Mouse (Mus musculus) WW6 (cell line): ENCODE measurements around the gene Clpsl2.

Experiments used
- DNase-seq: peaks from one replicate; pipeline ENCODE4 v3.0.0-alpha.2; 2013; ENCODE audit warnings: low read depth, low spot score

Clpsl2 gene

DNA sequence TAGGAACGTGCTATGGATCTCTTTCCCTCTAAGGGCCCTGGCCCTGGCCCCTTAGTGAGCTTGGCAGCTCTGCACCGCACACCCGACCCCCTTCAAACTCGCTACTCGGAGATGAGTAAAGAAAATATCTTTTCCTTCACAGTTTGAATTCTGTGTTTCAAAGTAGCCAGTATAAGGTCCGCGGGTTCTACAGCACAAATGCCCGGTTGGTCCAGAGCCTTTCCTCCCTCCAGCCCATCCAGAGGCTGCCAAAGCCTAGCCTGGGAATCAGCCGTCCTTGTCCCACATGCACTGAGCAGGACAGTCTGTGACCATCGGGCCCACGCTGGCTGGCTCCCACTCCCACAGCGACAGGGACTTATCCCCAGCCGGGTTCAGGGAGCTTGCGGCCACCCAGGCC, at the start of gene Clpsl2:
Clpsl2 (plus strand) TSS at position 301 of the 400 bp plus-strand sequence.
- no peak for DNase-seq

DNA sequence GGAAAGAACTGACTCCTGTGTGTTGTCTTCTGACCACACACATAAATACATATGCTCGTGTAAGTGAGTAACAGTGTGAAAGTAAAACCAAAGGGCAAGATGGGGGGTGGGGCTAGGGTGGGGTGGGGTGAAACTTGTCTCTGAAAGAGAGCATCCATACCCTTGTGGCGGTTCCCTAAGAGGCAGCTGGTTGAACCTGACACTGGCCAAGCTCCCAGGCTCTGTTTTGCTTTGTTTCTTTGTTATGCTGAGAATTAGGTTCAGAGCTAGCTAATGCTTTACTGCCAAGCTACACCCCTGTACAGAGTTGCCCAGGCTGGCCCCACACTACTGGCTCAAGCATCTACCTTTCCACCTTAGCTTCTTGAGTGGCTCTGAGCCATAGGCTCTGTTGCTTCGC, 48.7 kb upstream of the Clpsl2 start:
- no peak for DNase-seq

DNA sequence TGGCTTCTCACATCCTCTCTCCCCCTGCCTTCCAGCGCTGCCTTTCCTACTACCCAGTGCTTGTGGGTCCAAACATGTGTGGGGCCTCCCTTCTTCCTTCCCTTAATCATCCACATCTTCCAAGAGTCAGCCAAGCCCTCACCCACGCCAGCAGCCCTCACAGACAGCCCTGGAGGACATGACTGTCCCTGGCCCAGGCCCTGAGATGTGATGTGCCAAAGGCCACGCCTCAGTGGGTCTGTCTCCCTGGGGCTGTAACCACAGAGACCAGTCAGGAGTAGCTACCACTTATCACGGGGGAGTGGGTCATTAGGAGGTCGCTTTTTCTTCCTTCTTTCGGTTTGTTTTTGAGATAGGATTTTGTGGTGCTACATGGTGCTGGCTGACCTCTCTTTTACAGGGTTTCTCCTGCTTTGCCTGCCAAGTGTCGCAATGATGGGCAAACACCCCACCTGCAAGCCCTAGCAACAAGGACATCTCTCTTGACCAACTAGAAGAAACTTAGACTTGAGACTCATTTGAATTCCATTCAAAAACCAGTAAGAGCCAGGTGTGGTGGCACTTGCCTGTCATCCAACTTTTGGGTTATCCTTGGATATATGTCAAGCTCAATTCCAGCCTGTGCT, 46.9 kb upstream of the Clpsl2 start:
- no peak for DNase-seq

DNA sequence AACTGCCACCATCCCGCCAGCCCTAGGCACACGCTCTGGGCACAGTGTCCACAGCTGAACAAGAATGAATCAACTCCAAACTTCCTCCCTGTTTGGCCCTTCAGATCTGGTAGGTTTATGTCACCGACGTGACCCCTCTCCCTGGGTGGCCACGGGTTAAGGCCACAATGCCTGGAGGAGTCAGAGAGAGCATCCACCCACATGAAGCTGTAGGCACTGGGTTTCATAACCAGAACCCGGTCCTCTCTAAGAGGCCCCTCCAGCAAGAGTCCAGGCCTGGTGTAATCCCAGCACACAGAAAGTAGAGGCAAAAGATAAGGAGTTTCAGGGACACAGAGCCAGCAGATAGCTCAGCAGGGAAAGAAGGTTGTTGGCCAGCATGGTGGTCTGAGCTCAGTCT, 45.0 kb upstream of the Clpsl2 start:
- DNase-seq: no peak

DNA sequence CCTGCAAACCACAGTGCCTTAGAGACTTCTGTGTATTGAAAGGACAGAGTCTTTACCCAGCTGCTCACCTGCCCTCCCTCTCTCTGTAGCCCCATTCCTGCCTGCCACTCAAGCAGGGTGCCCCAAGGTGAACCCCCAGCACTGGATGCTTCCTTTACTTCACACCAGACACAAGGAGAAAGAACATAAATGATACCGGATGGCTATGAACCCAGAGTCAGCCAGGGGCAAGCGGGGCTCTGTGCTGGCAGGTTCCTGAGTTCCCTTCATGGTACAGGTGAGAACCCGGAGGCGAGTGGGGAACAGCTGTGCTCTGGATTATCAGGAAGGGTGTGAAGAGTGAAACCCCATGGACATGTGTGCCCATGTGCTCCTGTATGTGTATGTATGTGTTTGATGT, 43.6 kb upstream of the Clpsl2 start:
- DNase-seq: no peak

DNA sequence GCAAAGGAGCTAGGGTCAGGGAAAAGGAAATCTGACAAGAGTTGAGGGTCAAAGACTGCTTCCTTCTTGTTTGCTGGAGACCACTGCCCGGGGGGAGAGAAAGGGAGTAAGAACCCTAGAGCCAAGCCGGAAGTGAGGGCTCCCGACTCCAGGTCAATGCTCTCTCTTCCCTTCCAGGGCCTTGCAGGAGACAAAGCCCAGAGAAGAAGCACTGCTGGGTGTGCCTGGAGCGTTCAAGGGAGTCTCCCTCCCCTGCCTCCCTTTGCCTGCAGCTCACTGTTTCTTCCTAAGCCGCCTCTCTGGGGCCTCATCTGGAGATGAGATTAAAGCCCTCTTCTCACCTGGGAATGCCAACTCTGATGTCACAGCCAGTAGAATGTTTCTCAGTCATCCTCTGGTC, 42.3 kb upstream of the Clpsl2 start:
- DNase-seq: no peak

DNA sequence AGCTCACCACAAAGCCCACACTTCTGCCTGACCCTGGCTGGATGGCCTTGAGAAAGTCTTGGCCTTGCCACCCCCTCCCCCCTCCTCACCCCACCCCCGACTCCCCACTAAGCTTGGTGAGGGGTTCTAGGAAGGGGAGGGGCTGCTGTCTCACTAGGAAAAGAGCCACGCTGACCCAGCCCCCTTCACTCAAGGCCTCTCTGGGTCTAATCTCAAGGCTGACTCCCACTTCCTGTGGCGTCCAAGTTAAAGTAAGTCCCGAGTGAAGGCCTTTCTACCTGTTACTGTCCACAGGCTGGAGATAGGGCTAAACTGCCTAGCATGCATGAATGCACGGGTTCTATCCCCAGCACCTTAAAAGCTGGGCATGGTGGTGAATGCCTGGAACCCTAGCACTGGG, 41.7 kb upstream of the Clpsl2 start:
- no peak for DNase-seq

DNA sequence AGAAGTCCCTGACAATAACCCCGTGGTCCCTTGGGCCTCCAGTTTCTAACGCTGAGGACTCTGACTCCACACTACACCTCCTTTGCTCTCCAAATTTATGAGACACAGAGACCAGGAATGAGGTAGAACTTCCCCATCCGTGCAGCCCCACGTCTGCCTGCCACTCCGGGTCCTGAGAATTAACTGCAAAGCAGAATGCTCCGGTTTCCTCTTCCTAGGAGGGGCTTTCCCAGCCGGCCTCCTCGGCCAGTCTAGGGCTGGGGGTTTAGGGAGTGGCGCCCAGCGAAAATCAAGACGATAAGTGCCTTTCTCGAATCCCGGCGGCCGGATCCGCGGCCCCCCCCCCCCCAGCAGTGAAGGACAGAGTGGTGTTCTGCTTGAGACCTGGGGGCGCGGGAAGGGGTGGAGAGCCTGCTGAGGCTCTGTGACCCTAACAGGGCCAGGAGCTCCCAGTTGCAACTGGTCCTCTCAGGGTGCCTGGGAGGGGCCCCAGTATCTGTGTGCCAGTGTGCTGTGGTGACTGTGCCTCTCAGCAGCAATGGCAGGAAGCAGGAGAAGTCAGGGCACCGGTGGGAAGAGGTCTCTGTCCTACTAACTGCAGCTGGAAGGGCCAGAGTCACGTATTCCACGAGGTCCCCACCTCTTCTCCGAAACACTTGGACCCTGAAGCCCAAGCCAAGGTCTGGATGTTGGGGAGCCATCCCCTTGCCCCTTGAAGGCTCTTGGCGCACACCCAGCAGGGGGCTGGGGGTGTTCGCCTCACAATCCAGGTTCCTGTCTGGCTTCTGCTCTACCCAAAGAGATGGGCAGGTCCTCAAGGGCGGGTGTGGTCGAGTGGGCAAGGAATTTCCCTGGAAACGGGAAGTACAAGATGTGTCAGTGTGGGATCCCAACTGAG, 38.5 kb upstream of the Clpsl2 start:
- DNase-seq: no peak

DNA sequence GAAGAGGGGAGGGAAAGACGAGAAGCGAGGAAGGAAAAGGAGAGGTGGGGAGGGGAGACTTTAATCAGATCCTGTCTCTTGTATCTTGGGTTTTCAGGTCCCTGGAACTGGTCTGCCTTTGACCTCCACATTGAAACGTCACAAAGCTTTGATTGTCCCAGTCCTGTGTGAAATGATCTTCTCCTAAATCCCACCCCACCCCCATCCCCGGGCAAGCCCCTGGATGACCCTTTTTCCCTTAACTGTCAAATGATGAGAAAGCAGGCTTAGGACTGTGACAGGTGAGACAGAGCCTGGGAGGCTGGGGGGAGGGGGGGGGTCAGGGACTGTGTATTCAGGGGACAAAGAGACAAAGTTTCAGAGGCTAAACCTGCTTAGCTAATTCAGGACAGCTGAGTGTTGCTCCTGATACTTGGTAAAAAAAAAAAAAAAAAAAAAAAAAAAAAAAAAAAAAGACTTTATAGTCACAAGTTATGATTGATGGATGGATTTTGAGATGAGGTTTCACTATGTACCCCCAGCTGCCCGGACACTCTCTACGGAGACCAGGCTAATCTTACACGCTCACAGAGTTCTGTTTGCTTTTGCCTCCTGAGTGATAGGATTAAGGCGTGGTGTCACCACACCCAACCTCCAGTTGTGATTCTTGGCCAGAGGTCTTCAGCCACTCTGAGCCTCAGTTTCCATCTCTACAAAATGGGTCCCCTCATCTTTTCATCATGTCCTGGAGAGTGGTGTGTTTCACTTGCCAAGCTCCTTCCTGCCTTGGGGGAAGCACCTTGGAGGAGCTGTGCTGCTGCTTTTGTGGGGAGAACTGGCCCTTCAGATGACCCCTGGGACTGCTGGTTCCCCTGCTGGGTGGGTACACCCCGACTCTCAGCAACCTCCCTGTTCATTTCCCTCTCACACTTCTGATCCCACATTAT, 37.3 kb upstream of the Clpsl2 start:
- DNase-seq: no peak

DNA sequence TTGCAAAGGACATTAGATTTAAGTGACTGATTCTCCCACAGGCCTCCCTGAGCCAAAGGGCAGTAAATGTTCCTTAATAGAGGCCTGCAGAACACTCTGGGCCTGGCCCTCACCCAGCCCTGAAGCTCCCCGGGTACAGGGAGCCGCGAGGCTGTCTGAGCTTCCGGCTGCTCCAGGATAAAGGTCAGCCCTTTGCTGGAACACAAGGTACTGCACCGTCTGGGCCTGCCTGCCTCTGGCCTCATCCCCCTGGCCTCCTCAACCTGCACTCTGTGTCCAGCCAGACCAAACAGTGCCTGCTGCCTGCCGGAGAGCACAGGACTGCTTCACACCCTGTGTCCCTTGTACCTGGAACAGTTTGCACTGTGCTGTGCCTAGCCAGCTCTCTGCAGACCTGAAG, 36.5 kb upstream of the Clpsl2 start:
- no peak for DNase-seq

DNA sequence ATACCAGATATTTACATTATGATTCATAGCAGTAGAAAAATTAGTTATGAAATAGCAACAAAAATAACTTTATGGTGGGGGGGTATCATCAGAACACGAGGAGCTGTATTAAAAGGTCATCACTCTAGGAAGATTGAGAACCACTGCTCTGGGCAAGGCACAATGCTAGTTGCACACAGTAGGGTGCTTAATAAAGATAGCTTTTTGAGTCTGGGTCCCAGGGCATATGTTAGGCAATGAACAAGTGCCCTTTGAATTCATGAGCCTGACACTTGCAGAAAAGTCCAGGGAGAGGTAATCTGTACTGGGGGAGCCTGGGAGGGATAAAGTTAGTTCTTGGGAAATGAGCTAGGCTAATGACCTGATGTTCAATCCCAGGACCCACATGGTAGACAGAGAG, 35.9 kb upstream of the Clpsl2 start:
- no peak for DNase-seq

DNA sequence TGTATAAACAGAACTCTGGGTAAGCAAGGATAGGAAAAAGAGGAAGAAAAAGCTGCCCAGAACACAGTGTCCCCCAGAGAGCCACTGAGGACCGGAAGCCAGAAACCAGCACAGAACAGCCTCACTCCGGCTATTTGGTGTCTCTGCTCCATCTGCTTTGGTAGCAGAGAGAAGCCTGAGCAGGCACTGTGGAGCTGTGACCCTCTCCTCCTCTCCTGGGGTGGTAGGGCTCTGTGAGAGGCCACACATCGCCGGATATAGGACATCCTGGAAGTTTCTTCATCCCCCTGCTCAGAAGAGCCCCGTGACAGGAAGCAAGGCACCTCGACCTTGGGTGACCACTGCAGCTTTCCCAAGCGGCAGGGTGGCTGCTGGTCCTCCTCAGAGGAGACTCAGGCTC, 35.4 kb upstream of the Clpsl2 start:
- DNase-seq: no peak

DNA sequence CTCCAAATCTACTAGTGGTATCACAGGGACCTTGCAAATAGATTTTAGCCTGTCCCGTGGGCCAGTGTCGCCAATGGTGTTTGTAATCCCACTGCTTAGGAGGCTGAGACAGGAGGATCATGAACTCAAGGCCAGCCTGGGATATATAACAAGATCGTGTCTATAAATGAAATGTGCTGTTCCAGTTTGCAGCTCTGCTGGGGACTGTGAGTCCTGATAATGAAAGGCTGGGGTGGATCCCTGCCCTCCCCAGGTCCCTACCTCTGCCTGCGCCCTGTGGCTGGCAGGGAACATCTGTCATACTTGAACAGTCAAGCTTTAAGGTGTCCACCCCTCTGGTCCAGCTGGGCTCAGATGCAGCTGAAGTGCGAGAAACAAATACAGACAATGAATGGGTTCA, 34.7 kb upstream of the Clpsl2 start:
- DNase-seq: no peak

DNA sequence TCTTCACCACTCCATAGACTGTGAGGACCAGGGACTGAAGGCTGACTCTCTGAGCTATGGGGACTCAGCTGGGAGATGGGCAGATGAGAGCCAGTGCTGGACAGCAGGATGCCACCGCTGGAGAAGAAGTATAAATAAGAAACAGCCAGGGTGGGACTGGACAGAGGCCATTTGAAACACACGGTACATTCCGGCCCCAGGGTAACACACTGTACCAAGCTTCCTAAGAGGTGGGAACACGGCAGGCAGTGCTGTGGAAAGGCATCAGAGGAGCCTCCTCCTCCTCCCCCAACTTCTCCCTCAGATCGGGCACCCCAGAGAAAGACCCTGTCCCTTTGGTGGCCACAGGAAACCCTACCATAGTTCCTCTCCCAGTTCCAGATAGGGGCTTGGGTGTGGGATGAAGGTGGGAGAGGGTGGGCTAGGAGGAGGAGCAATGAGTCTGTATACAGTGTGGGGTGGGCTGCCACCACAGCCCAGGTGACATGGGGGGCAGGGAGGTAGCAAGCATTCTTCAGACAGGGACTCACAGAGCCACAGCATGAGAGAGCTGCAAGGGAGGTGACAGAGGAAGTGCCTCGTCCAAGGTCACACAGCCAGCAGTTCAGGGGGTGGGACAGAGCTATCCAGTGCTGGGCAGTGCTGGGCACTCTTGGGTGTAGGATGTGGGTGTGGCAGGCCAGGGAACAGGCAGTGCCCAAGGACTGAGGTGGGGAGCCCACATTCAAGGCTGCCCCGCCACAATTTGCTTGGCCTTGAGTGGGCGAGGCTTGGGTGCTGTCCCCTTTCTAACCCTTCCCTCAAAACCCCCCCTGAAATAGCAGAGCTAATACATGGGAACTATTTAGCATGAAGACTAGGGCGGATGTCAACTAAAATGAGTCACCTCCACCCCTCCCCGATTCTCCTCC, 33.5 kb upstream of the Clpsl2 start:
- no peak for DNase-seq

DNA sequence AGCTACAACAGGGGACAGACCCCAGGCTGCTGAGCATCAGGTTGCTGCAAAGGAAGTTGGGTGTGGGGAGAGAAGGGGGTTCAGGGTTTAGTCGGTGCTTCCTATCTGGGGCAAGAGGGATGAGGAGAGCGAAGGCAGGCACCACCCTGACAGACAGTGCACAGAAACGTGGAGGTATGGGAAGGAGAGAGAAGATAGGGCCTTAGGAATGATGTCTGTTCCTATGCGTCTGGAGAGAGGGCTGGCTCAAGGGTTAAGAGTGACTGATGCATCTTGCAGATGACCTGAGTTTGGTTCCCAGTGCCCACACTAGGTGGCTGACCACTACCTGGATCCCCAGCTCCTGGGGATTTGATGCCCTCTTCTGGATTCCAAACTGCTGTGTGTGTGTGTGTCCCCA, 32.3 kb upstream of the Clpsl2 start:
- DNase-seq: no peak

DNA sequence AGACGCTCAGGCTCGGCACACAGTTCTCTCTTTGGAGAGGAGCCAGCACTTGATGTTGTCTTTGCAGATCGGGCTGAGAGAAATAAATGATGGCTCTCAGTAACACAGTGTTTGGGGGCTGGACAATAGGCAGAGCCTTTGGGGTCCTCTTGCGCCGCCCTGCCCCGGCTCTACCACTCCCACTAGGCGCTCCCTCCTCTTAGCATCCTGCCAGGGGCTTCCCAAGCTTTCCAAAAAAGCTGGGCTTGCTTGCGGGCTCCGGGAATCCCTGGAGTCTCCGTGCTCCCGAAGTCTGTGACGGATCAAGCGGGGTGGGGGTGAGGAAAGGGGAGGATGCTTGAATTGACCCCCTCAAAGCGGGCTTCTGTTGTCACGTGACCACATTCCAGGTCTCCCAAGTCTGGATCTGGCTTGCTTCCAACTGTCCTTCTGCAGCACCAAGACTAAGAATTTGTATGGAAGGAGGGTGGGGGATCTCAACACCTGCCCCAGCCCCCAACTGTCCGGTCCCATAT, 31.7 kb upstream of the Clpsl2 start, which contains the start of gene Fkbp5:
Fkbp5 (minus strand) TSS at position 87 of the 515 bp plus-strand sequence.
- no peak for DNase-seq

DNA sequence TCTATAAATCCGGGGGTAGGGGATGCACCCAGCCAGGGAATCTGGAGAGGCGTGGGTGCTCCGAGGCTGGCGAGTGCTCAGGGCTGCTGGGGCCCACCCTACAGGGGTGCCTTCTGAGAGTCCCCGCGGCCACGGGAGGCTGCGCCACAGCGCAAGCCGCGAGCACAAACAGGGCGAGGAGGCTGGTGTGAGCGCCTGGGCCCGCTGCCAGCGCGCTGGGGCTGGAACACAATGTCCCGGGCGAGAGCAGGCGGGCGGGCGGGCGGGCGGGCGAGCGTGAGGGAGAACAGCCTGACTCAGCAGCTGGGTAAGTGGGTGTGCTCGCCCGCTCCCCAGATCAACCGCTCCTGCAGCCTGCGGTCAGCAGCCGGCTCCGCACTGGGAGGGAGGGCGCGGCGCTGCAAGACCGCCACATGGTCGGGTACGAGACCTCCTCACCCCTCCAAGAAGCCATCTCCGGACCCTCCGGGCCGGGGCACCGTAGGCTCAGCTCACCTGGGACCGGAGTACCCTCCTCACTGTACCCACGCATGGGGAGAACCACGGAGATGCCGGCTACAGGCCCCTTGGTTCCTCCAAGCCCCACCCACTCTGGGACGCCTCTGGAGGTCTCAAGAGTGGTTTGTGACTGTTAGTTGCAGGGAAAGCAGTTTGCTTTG, 31.1 kb upstream of the Clpsl2 start:
- no peak for DNase-seq

DNA sequence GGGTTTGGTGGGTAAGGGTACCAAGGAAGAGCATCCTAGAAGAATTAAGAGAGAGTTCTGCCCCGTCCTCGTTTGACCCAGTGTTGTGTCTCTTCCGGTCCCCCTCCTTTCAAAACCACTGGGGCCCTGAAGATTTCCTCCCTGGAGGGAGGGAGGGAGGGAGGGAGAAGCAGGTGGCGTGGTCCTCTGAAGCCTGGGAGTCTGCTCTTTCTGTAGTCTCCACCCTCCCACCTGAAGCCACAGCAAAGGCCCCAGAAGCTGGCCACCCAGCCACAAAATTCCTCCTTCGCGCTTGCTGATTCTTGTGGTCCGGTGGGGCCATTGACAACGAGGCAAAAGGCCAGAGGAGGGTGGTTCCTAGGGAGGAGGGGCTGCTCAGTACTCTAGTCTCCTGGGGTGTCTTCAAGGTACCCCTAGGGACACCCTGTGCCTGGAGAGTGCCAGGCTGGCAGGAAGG, 30.6 kb upstream of the Clpsl2 start:
- no peak for DNase-seq

DNA sequence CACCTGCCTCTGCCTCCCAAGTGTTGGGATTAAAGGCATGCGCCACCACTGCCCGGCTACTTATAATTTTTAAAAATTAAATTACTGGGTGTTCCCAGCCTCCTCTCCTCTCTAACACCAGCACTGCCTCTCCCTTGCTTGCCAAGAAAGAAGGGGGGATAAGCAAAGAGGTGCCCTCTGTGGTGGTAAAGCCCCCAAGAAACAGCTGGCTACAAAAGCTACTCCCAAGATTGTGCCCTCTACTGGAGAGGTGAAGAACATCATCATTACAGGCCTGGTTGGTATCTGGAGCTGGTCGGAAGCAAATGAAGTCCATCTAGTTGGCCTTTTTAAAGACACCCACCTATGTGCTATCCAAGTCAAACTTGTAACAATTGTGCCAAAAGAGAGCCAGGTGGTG, 29.4 kb upstream of the Clpsl2 start:
- DNase-seq: no peak

DNA sequence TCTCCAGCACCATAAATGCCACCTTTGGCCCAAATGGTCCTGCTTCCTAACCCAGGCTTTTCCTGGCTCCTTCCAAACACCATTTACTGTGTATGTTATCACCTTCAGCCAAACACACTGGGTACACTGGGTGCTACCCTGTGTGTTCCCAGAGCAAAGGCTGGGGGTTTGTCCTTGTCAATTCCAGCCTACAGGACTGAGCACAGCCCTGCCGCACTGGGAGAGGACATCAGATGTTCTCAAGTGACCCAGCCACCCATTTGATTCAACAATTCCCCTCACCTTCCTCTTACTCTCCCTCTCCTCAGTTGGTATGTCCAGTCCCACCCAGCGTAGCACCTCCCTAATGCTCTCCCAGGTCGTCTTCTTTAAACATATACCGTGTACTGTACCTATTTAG, 28.6 kb upstream of the Clpsl2 start:
- DNase-seq: no peak
